Mouse (Mus musculus) frontal cortex, adult 2 months (tissue): ENCODE data around the gene Mtfr1l. TPM values are rescaled to one million over a fixed set of nuclear protein-coding genes. Genes with fewer than 3 reads are reported as not detected.

Source experiments
- DNase-seq, 2 experiments: peaks; one replicate each; pipeline ENCODE4 v3.0.0; 2022; ENCODE audit warnings: low spot score in 1 of 2; ENCODE audit errors: extremely low spot score in 1 of 2
- polyA plus RNA-seq: library from polyadenylated mRNA; depleted of rRNA; stranded (reverse); fragments of >200 nt; gene quantifications from 2 replicates; pipeline ENCODE4 v1.2.3, GENCODE M21; 2012; rRNA removed

Gene Mtfr1l
- polyA plus RNA-seq: 135 and 139 TPM in 2 replicates

GRCm38 (mm10) chr4:134534932-134535786 lies at the start of gene Mtfr1l:
TSS of gene Mtfr1l (minus strand) at chr4:134535387.
- DNase-seq: peak; percentile 94 to 97

GRCm38 (mm10) chr4:134583513-134583912 lies 48.3 kb upstream of the Mtfr1l start:
- no peak for DNase-seq

- DNase-seq: no peak
Measured at GRCm38 (mm10) chr4:134581365-134581764, 46.2 kb upstream of the Mtfr1l start.

- DNase-seq: peak; percentile 71 to 81
Measured at GRCm38 (mm10) chr4:134580351-134581148, 45.4 kb upstream of the Mtfr1l start.

- DNase-seq: no peak
Measured at GRCm38 (mm10) chr4:134579620-134580019, 44.4 kb upstream of the Mtfr1l start.

- peak in 1 of 2 experiments; percentile 41 for DNase-seq
Measured at GRCm38 (mm10) chr4:134579212-134579611, 44.0 kb upstream of the Mtfr1l start.

GRCm38 (mm10) chr4:134578407-134578806 lies 43.2 kb upstream of the Mtfr1l start:
- DNase-seq: peak in 1 of 2 experiments; percentile 62

GRCm38 (mm10) chr4:134577281-134577680 lies 42.1 kb upstream of the Mtfr1l start:
- DNase-seq: no peak

GRCm38 (mm10) chr4:134575486-134575885 lies 40.3 kb upstream of the Mtfr1l start:
- DNase-seq: no peak

GRCm38 (mm10) chr4:134572449-134573300 lies 37.5 kb upstream of the Mtfr1l start:
- DNase-seq: no peak

GRCm38 (mm10) chr4:134570704-134571451 lies 35.7 kb upstream of the Mtfr1l start:
- no peak for DNase-seq

GRCm38 (mm10) chr4:134569831-134570230 lies 34.6 kb upstream of the Mtfr1l start:
- no peak for DNase-seq

- no peak for DNase-seq
Measured at GRCm38 (mm10) chr4:134569205-134569604, 34.0 kb upstream of the Mtfr1l start.

GRCm38 (mm10) chr4:134567377-134568226 lies 32.4 kb upstream of the Mtfr1l start:
- no peak for DNase-seq

GRCm38 (mm10) chr4:134564093-134564492 lies 28.9 kb upstream of the Mtfr1l start:
- no peak for DNase-seq

GRCm38 (mm10) chr4:134563624-134564023 lies 28.4 kb upstream of the Mtfr1l start:
- no peak for DNase-seq

GRCm38 (mm10) chr4:134562014-134562413 lies 26.8 kb upstream of the Mtfr1l start:
- no peak for DNase-seq

- no peak for DNase-seq
Measured at GRCm38 (mm10) chr4:134560699-134561098, 25.5 kb upstream of the Mtfr1l start.

GRCm38 (mm10) chr4:134559154-134559553 lies 24.0 kb upstream of the Mtfr1l start:
- DNase-seq: no peak
